Mouse (Mus musculus) right cerebral cortex, postnatal 25 days (tissue): ENCODE measurements around the gene Tmem204.
A peak's percentile ranks its signal among the peaks of the same experiment; 100 is the strongest.
"Not testable (repeated sequence)": the region's sequence is repeated elsewhere in the genome, so short reads cannot be mapped to it uniquely, and the experiment has no call there.

Source experiments
- DNase-seq: peaks from one replicate; pipeline ENCODE4 v3.0.0; 2022

The Tmem204 gene

DNA sequence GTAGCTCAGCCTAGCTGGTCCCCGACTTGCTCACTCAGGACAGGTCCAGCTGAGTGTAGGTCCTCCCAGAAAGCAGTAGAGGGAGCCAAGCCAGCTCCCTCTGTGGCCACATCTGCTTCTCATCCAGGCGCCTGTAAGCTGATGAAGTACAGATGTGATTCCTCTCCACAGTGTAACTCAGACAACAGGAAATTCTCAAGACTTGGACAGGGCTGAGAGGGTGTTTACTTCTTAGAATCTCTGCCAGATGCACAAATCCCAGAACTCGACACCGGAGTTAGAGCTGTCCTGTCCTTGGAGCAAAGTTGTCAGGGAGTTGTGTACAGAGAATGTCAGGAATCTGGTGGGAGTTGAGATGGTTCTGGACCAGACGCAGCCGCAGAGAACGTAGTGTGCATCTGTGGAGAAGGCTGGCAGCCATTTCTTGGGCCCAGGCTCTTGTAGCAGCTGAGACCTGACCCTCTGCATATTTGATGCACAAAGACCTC is at the start of gene Tmem204:
Gene Tmem204 (minus strand): TSS at position 148 of the 488 bp plus-strand sequence.
- no peak for DNase-seq

DNA sequence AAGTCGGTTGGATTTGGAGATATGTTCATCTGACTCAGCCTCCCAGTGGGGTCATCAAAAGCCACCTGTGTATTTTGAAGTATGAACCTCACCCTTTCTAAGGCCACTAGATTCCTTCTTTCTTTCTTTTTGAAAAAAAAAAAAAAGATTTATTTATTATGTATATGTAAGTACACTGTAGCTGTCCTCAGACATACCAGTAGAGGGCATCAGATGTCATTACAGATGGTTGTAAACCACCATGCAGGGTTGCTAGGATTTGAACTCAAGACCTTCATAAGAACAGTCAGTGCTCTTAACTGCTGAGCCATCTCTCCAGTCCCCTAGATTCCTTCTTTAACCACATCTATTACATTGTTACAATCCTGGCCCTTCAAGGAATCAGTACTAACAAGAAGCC is 46.7 kb upstream of the Tmem204 start:
- DNase-seq, result no peak

DNA sequence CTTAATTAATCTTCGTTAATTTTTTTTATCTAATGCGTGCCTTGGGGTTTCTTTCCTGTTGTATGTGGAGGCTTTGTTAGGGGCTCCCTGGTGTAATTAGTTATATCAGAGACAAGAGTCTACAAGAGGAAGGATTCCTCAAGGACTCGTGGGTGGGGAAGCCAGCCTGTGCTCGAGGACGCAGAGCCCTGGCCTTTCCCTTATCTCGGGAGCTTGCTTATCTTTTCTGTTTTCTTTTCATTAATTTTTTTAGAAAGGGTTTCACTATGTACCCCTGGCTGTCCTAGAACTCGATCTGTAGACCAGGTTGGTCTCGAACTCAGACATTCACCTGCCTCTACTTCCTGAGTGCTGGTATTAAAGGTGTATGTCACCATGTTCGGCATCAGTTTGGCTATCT is 44.3 kb upstream of the Tmem204 start:
- no peak for DNase-seq

DNA sequence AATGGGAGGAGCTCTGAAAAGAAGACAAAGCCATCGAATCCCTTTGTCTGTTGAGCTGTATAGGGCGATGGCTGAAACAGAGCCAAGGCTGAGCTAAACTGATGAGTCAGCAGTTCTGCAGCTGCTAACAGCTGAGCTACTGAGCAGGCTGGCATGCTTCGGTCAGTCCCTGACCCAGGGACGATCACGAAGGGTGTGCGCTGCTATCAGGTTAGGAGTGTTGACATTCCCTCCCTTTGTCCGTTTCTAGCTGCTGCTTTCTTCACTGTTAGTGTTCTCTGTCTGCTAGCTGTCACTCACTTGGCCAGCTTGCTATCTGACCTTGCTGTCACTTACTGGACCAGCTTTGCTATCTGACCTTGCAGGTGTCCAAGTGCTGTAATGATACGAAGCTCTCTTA is 43.7 kb upstream of the Tmem204 start:
- no peak for DNase-seq

DNA sequence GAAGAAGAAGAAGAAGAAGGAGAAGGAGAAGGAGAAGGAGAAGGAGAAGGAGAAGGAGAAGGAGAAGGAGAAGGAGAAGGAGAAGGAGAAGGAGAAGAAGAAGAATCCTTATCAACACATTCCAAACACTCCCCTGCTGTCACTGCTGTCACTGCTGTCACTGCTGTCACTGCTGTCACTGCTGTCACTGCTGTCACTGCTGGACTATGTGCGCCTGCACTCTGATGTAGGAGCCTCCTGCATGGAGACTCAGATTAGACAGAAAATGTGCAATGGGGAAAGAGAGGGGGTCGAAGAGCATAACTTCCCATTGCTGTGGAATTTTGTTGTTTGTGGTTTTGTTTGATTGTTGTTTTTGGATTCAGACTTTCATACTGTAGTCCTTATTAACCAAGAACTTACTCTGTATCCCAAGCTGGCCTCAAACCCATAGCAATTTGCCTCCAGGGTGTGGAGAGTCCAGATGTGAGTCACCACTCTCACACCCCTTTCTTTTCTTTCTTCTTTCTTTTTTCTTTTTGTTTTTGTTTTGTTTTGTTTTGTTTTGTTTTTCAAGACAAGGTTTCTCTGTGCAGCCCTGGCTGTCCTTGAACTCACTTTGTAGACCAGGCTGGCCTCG is 42.2 kb upstream of the Tmem204 start:
- DNase-seq, result not testable (repeated sequence)

DNA sequence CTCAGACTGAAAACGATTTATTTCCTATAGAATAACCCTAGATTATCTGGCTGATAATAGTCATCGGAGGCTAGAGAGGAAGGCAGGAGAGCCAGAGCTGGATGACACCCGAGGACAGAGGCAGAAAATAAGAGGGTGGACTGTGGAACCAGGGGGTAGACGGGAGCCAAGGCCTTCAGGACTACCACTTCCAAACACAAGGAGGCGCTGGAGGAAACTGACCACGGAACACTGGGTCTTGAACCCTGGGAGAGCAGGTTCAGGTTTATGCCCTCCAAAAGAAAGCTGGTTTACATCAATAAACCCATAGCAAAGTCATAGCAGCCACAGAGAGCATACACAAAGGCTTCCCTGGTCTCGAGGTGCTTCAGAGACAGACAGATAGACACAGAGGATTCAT is 40.6 kb upstream of the Tmem204 start:
- DNase-seq, result no peak

DNA sequence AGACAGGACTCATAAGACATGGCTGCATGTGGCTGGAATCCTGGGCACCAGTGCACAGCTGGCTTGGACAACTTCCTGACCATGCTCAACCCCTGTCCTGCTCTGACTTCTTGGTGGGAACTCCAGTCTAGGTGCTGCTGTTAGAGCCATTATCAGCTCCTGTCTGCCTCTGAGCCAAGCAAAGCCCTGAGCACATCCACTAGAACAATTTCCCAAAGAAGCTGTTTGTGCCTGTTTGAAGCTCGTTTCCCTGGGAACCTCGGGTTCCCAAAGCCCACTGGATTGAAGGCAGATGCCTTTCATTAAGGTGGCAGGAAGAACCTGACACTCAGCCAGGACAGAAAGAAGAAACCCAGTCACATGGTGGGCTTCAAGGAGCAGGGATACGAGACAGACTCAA is 37.0 kb upstream of the Tmem204 start, which contains the start of gene Ptx4:
Gene Ptx4 (plus strand): TSS at position 355 of the 400 bp plus-strand sequence.
- DNase-seq, result no peak

DNA sequence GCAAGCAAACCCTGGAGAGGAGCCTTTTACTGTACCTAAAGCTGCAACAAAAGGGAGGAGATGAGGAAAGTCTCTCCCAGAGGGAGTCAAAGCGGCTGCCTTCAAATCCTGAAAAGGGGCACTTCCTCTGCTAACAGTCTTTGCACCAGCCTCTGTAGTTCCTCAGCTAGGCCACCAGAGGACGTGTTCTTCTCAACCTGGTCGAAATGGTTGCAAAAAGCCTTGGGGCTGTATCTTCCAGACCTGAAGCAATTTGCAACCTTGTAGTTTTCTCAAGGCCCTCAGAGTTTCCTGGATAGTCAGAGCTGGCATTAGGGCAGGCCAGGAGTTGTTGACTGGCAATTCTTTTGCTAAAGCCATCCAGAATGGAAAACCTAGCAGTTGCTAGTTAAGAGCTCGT is 33.9 kb upstream of the Tmem204 start:
- DNase-seq, result no peak

DNA sequence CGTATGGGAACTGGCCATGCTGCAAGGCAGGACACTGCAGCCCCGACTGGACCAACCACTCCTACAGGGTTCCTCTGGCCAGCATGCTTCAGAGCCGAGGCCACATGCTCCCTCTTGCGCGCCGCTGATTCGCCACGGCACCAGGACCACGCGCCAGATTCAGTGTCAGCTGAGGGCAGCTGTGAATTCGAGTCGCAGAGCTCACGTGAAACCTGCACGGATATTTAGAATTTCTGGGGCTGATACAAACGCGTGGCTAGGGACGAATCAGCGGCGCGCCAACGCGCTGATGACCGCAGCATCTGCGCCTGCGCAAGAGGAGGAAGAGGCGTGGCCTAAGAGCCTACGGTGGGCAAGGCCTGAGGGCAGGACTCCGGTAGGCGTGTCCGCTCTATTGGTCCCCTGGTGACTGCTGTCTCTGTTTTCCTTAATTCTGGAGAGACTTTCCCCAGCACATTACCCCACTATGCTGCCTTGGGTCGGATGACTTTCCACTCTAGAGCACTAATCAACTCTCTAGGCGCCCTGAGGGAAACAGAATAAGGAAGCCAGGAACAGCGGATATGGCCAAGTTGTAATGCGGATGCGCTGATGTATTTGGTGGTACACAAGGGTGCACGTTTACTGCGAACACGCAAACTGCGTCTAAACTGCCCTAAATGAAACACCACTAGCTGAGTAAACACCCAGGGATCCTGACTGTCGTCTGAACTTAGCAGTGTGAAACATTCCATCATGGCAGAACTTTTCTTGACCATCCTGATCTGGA is 32.5 kb upstream of the Tmem204 start, which contains the start of gene Telo2:
Gene Telo2 (minus strand): TSS at position 304 of the 769 bp plus-strand sequence.
- peak; percentile 91 for DNase-seq

DNA sequence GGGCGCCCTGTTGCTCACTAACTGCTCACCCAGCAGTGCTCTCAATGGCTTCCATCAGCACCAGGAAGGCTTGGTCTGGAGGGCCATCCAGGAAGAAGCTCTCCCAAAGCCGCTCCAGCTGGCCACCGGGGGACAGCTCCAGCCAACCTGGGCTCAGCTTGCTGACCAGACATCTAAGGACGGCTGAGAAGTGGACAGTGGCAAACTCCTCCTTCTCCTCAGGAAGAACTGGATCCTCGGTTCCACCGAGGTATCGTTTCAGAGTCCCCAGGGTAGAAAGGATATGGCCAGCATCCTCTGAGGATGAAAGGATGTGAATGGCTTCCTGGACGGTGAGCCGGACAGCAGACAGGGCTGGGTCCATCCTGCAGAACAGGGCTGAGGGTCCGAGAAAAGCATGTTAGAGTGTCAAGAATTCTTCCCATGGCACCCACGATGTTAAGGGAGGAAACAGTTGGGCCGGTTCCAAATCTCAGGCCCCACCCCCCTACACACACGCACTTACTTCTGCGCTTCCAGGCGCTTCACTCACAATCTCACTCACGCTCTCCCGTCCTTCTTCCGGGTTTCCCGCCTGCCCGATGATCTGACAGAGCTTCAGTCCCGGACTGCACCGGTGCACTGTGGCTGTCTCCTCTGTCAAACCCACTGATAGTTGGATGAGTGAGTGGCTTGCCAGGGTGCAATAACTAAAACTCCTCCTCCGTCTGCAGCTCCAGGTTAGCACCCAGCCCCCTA is 31.7 kb upstream of the Tmem204 start:
- no peak for DNase-seq

DNA sequence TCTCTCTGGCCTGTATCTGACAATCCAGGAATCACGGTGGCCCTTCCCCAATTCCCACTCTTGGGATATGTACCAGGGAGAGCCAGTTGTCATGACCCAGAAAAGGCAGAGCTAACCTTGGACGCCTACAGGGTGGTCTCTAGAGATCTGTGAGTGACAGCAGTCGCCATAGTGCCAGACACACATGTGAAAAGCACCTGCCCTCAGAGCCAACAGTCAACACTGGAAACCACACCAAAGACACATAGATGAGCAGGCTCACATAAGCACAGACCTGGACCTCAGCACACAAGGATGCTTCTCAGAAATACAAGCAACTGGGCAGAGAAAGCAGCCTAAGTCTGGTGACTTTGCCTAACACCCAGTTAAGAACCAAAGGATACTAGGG is 29.0 kb upstream of the Tmem204 start:
- no peak for DNase-seq

DNA sequence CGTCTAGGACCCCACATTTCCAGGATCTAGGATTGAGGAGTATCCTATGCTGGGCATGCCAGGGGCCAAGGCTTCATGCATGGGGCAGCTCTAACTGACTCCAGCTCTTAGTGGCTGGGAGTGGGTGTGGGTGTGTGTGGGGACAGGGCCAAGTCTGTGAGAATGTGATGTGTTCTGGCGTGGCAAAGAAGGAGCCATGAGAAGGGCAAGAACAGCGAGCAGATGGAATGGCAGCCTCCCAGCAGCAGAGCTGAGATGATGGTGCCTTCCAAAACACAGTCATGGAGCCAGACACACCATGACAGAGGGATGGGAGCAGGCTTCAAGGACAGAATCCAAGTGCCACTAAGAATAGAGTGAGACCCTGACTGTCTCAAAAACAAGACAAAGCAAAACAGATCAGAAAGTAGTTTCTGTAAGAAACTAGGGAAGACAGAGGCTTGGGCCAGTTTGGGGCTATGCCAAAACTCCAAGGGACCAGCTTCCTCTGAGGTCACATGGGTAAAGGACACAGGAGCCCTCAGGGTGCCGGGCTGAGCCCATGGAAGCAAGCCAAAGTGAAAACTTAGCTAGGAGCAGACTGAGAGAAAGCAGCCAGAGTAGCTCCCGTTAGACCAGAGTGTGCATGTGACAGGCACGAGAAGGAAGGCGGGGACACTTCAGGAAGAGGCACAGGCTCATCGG is 28.5 kb upstream of the Tmem204 start:
- no peak for DNase-seq

DNA sequence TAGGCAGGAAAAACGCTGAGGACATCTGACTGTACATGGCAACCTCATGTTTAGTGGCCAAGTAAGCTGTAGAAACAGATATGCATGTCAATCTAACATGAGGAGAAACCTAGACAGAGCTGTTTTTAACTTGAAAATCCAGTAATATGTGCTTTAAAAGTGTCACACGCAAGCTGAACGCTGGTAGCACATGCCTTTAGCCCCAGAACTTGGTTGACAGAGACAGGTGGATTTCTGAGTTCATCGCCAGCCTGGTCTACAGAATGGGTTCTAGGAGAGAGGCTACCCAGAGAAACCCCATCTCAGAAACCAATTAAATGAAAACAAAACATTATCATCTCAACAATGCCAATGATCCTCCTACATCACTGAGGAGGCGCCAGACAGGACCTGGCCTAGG is 27.8 kb upstream of the Tmem204 start:
- no peak for DNase-seq

DNA sequence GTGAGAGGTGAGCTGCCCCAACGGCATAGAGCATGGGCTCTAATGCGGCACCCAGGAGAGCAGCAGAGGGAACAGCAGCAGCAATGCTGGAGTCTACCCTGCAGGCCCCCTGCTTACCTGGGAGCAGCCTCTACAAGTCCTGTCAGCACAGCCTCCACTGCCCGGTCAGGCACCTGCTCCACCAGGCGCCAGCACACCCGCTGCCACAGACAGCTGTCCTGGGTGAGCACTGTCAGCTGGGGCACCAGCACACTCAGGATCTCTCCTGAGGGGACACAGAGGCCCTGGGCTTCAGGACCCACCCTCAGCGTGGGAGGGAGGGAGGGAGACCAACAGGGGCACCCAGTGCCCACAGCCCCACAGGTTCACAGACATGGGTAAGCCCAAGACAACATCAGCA is 27.2 kb upstream of the Tmem204 start:
- DNase-seq, result no peak

DNA sequence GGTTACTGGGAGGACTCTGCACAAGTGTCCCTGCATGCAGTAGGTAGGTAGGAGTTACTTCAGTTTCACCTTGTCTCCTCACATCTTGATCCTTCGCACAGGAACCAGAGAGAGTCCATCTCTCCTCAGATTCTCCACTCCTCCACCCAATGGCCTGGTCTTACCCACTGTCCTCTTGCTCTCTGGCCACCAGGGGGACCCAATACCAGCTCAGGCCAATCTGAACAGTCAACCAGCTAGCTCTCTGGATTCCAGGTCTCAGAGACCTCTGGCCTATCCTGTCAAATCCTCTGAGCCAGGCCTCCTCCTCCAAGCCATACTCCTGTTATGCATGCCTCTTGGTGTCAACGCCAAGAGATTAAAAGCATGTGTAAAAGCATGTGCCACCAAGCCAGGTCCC is 26.2 kb upstream of the Tmem204 start:
- DNase-seq, result no peak

DNA sequence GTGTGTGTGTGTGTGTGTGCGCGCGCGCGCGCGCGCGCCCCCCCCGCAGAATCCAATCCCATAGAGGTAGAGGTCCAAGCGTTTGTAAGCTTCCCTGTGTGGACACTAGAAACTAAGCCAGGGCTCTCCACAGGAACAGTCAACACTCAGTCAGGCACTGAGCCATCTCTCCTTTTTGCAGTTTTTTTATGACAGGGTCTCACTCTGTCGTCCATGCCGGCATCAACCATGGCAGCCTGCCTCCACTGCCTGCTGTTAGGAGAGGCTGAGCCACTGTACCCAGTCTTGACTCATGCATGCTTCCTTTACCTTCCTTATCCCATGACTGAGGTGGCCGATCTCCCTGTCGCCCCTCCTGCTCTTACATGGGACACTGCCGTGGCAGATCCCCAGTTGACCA is 24.4 kb upstream of the Tmem204 start:
- no peak for DNase-seq

DNA sequence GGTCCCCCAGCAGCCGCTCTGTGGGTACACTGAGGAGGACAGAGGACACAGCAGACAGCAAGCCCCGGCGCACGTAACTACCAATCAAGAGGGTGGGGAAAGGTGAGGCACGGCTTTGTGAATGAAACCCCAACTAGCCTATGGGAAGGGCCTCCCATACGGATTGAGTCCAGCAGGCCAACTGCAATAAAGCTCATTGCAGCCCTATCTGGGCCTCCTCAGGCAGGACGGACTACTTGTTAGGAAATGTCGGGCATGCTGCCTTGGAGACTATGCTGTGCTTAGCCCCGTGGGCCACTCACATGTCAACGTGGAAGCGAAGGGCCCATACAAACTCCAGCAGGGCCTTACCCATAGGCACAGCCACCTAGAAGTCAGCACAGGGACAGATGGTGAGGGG is 17.9 kb upstream of the Tmem204 start:
- DNase-seq, result no peak

DNA sequence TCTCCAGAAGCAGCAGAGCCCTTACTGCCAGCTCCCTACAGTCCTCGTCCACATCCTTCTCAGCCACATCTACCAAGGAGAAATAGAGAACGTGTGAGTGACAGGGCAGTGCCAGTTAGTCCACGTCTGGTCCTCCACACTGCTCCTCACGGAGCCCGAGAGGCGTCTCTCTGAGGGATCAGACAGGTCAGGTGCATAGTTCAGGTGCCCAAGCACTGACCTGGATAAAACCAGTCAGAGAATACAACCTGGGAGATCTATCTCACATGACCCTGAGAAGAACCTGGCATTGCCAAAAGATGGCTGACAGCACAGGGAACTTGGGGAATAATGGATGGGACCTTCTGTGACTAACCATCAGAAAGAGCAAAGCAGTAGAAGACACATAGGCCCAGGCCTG is 16.7 kb upstream of the Tmem204 start:
- no peak for DNase-seq

DNA sequence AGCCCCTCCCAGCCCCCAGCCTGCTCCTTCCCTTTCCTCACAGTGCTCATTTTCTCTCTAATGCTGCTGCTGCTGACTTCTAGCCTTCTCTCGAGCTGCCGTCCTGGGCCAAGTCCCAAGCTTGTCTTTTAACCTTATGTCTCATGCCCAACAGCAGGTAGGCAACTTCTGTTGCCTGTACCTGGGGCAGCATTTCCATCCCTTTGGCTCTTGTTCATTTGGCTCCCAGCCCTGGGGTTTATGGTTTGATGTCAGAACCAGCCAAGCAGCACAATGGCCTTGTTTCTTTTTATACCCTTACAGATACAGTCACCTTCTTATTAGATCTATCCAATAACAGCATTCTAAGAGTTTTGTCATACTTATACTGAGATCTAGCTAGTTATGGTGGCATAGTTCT is 12.8 kb upstream of the Tmem204 start:
- no peak for DNase-seq

DNA sequence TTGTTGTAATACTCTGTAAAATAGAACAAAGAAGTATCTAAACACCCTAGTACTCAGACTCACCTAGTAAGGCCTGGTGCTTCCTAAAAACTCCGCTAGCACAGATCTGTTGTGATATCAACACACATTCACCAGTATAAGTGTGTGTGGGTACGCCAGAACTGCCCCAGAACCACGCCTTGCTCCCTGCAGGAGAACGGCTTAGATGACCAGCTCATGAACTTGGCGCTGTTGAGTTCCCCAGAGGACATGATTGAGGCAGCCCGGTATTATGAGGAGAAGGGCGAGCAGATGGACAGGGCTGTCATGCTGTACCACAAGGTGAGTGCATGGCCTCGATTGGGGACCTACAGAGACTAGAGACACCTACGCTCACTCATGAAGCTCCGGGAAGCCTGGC is 7.1 kb upstream of the Tmem204 start:
- DNase-seq, result no peak

DNA sequence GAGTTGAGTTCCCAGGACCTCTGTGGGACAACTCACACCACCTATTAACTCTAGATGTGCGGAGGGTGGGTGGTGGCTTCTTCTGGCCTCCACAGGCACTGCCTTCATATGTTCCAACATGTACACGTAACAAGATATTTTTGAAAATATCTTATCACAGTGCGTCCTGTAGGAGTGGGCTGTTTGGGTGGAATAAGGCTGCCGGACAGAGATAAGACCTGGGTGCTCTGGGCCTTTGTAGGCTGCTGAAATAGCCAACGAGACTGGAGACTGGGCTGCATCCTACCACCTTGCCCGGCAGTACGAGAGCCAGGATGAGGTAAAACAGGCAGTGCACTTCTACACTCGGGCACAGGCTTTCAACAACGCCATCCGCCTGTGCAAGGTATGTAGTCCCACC is 5.8 kb upstream of the Tmem204 start:
- DNase-seq, result no peak

DNA sequence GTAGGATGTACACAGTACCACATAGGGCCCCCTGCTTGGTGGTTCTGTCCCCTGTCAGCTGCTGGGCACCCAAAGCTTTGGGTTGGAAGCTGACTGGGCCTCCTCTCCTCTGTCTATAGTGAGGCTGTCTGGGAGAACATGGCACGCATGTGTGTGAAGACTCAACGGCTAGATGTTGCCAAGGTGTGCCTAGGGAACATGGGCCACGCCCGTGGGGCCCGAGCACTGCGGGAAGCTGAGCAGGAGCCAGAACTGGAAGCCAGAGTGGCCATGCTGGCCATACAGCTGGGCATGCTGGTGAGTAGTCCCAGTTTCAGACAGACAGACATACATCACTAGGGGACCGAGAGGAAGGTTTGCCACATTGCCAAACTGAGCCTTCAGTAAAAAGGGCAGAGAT is 3.3 kb upstream of the Tmem204 start:
- no peak for DNase-seq

DNA sequence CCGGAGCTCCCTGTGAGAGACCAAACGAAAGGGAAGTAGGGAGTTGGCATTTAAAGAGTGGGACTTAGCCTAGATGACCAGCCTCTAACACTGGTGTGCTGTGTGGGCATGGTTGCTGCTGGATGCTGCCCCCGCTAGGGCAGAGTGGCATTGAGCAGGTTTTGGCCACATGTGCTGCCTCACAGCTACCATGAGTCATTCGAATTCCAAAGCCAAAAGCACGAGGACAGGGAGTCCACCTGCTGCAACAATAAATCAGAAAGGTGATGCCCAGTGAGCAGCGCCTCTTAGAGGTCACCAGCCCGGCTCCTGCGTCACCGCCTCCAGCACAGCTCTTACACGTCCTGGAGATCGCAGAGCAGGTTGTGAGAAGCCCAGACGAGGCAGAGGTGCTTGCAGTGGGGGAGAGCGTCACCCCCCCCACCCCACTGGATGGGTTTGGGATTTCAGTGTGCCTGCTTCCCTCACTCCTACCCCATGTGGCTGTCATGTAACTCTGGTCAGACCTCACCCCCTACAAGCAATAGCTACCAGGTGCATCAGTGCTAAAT is 1.5 kb upstream of the Tmem204 start:
- DNase-seq, result no peak
